Mouse (Mus musculus): ENCODE measurements around the gene Tgtp1.
"Not testable (repeated sequence)": the region's sequence is repeated elsewhere in the genome, so short reads cannot be mapped to it uniquely, and the experiment has no call there.

The Tgtp1 gene

GRCm38 (mm10) chr11:48994018-48994417, at the start of gene Tgtp1:
TSS of gene Tgtp1 (minus strand) at chr11:48994172.
- DNase-seq (ENCODE audit: low spot score): not testable (repeated sequence)

- not testable (repeated sequence) for DNase-seq (ENCODE audit: low spot score)
Observed at GRCm38 (mm10) chr11:49012074-49012473, 18.1 kb upstream of the Tgtp1 start.

DNA sequence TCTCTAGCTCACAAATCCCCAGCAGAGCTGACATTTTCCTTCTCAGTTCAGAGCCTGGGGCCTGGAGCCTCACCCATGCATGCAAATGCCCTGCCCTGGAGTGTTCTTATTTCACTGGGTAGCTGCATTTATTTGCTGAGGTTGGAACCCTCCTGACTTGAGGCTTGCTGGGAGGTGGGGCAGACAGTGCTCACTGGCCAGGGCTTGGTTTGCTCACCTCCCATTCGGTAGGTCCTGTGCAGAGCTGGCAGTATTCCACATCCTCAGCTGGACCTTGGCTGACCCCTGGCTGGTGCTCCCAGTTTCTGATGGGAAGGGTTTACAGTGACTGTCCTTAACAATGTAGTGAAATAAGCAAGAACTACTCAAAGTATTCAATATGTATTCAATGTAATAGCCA, 12.8 kb upstream of the Tgtp1 start:
- DNase-seq (ENCODE audit: low spot score): not testable (repeated sequence)

GRCm38 (mm10) chr11:49006317-49006716, 12.3 kb upstream of the Tgtp1 start:
- not testable (repeated sequence) for DNase-seq (ENCODE audit: low spot score)

DNA sequence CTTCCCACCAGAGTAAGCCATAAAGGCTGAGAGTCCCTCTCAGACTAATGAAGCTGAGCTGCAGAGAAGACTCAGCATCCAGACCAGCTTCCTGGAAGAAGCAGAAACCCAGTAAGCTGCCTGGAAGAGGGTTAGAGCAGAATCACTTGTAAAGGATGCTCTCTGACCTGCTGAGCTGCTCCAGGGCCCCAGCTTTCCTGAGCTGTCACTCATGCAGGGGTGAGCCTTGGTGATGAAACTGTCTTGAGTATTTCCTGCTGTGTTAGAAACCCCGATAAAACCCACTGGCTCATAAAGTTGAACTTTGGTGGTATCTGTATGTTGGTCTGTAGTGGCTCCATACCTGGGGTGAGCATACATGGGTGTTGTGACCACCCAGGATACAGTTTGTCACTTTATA, 6.4 kb upstream of the Tgtp1 start:
- not testable (repeated sequence) for DNase-seq (ENCODE audit: low spot score)

DNA sequence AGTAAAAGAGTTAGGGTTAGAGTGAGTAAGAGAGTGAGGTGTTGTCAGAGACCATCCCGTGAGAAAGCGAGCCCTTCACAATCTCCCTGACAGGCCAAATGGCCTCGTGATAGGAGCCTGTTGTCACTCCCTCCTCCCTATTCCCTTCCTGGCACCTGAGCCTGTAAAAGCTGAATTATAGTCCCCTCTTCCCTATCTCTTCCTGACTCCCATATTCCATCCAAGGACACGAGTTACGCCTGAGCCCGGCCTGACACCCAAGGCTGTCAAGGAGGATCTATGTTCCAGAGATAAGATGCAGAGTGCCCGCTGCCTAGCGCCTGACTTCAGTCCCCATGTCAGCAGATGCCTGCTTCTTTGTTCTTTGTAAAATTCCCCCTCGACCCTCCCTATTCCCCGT, 676 bp downstream of the Tgtp1 start:
- not testable (repeated sequence) for DNase-seq (ENCODE audit: low spot score)

GRCm38 (mm10) chr11:48991740-48992520, 2.0 kb downstream of the Tgtp1 start, which contains the start of gene Gm12185:
TSS of gene Gm12185 (minus strand) at chr11:48992226.
- DNase-seq (ENCODE audit: low spot score): not testable (repeated sequence)

- not testable (repeated sequence) for DNase-seq (ENCODE audit: low spot score)
Observed at GRCm38 (mm10) chr11:48989981-48990380, 4.0 kb downstream of the Tgtp1 start.

- DNase-seq (ENCODE audit: low spot score): not testable (repeated sequence)
Observed at GRCm38 (mm10) chr11:48988219-48988618, 5.8 kb downstream of the Tgtp1 start.

GRCm38 (mm10) chr11:48982848-48983247, 11.1 kb downstream of the Tgtp1 start:
- not testable (repeated sequence) for DNase-seq (ENCODE audit: low spot score)

DNA sequence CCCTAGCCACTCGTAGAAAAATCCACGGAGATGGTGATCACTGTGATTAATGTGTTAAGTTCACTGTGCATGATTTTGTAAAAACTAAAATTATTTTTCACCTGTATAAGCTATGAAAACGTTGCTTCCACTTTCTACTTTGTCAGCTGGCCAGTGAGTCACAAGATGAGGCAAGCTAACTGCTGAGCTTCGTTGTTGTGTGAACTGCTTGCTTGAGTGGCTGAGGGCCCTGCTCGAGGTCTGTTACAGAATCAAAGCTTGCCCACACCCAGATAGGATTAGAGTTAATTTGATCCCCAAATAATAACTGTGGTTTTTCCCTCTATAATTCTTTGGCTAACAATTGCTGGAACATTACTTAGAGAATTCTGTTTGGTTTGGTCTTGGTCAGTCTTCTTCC, 13.9 kb downstream of the Tgtp1 start:
- DNase-seq (ENCODE audit: low spot score): not testable (repeated sequence)

GRCm38 (mm10) chr11:48979251-48979650, 14.7 kb downstream of the Tgtp1 start, which contains the start of gene 9930111J21Rik1:
TSS of gene 9930111J21Rik1 (minus strand) at chr11:48979398.
- not testable (repeated sequence) for DNase-seq (ENCODE audit: low spot score)

DNA sequence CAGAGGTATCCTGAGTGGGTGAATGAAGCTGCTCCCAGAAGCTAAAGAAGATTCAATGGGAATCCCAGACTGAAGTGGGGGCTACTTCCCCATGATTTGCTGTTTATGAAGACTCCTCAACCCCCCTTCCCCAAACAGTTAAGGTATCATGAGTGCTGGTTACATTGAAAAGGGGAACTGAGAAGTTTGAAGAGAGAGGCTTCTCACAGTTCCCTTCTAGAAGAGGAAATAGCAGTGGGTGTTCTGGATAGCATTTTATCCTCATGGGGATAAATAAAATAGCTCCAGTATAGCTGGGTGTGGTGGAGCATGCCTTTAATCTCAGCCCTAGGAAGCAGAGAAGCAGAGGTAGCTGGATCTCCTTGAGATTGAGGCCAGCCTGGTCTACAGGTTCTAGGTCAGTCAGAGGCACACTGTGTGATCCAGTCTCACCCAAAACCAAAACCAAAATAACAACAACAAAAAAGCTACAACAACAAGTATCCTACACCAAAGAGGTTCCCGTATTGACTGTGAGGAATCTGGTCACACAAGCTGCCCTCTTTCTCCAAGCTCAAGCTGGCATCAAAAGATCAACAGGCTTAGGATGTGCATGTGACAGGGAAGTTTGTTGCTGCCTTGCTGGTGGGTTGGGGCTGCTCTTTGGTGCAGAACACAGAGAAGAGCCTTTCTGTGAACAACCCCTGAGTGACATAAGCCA, 15.6 kb downstream of the Tgtp1 start, which contains the start of gene Olfr56:
Gene Olfr56 (plus strand): TSS at position 650 of the 700 bp plus-strand sequence.
- DNase-seq (ENCODE audit: low spot score): not testable (repeated sequence)

DNA sequence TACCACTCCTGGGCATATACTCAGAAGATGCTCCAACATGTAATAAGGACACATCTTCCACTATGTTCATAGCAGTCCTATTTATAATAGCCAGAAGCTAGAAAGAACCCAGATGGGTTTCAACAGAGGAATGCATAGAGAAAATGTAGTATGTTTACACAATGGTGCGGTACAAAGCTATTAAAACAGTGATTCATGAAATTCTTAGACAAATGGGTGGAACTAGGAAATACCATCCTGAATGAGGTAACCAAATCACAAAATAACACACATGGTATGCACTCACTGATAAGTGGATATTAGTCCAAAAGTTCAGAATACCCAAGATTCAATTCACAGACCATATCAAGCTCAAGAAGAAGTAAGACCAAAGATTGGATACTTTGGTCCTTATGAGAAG, 19.3 kb downstream of the Tgtp1 start:
- not testable (repeated sequence) for DNase-seq (ENCODE audit: low spot score)

GRCm38 (mm10) chr11:48946090-48946489, 47.9 kb downstream of the Tgtp1 start, which contains the start of gene Psme2b:
TSS of gene Psme2b (minus strand) at chr11:48946190.
- DNase-seq (ENCODE audit: low spot score): not testable (repeated sequence)

DNA sequence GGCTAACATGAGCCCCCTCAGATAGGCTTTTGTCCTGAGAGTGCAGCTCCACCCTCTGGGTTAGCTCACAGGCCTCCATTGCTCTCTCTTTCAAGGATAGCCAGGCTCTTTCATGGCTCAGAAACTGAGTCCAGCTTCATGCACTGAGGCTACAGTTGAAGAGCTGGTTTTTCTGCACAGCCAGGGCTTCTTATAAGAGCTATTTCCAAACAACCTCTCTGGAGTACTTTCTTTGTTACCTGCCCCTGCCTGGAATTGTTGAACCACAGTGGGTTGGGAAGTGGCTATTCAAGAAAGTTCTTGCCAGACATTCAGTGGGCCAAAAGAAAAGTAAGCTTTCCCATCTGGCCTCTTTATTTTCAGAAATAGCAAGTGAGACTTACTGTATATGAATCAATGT, 54.7 kb downstream of the Tgtp1 start:
- not testable (repeated sequence) for DNase-seq (ENCODE audit: low spot score)

Measured in layer of hippocampus, adult 9-10 months (tissue).